ENCODE assay signal across 9 mouse cellular contexts in the genomic region with DNA sequence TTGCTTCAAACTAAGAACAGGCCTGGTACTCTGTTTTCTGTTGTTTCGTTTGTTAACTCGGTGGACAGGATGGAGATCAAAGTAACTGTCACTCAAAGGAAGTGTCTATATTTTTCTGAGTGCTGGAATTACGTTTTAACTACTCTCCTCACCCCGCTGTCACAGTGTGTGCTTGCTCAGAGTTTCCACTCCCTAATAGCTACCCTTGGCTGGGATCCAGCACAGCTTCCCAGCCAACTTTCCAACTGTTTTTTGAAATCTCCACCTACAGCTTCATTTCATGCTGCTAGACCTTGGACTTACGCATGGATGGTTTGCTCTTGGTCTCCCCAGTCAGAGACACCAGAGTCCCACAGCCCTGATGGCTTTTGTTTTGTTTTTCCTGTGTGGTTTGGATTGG.
A peak's percentile ranks its signal among the peaks of the same experiment; 100 is the strongest.
DNase-seq lines count a peak whose midpoint lies in the region; ATAC-seq lines count a peak whose summit lies in the region.
"Had no signal": no experiment of that assay in that cellular context is flagged by ENCODE, and none has a peak within 500 bp of the region (broad histone marks: within the 10 kb centered on the region; RNA-seq: fewer than 3 reads in every experiment).

No protein-coding gene starts in this region.

- 18% methylated on average over 5 of the region's 5 CpGs for WGBS in limb, embryonic 13.5 days

- no peak overlapping the region for H3K4me2 ChIP-seq in limb, embryonic 13.5 days (replicated peaks)

- peak; percentile 90 for ATAC-seq in limb, embryonic 13.5 days (ENCODE audit: low FRiP score, low read depth)
- no peak for ATAC-seq in megakaryocyte, adult 5-6 weeks (ENCODE audit: poor library complexity, severe bottlenecking)
- no peak for ATAC-seq in megakaryocyte-erythroid progenitor cell, adult 5-6 weeks (replicated peaks; ENCODE audit: low FRiP score, low TSS enrichment, poor library complexity, severe bottlenecking)

- no peak overlapping the region for H3K4me3 ChIP-seq in limb, embryonic 13.5 days
- H3K4me3 ChIP-seq: left cerebral cortex, adult 2 months had no signal

- H3K9me3 ChIP-seq in limb, embryonic 13.5 days = no peaks in the 10 kb centered on the region

- H3K4me1 ChIP-seq in limb, embryonic 13.5 days = peaks cover 22% of the 10 kb centered on the region

- intact Hi-C loops in heart, postnatal 25 days (cut with DNase I) = no loop called here

- no peak overlapping the region for H3K9ac ChIP-seq in limb, embryonic 13.5 days

- DNase-seq in right cerebral cortex, adult 18-20 months = peak; percentile 5
- no peak for DNase-seq in right cerebral cortex, postnatal 36 days (ENCODE audit: low spot score in 2 of 2)
- peak; percentile 6 to 15 for DNase-seq in frontal cortex, postnatal 36 days (ENCODE audit: low spot score in 2 of 2)
- peak; percentile 64 for DNase-seq in heart, postnatal 25 days (ENCODE audit: low spot score)
- DNase-seq in retina, embryonic 14.5 days (ENCODE audit: low spot score) = peak; percentile 57

- H3K36me3 ChIP-seq in limb, embryonic 13.5 days = no peaks in the 10 kb centered on the region

- peak overlapping the region; percentile 69 for H3K27ac ChIP-seq in limb, embryonic 13.5 days
- H3K27ac ChIP-seq: left cerebral cortex, adult 2 months had no signal

- H3K27me3 ChIP-seq in limb, embryonic 13.5 days = no peaks in the 10 kb centered on the region

Comparison
In these comparisons a context has a peak if more than half of its experiments do, and no peak if none do; other contexts are left out.
1. DNase-seq: peak in right cerebral cortex, adult 18-20 months (single experiment), frontal cortex, postnatal 36 days (2 of 2), heart, postnatal 25 days (single experiment) and retina, embryonic 14.5 days (single experiment); none in right cerebral cortex, postnatal 36 days (0 of 2).